Mouse (Mus musculus) hindbrain, embryonic 13.5 days (tissue): ENCODE data around the gene Cuedc1. TPM values are rescaled to one million over a fixed set of nuclear protein-coding genes. Genes with fewer than 3 reads are reported as not detected.
"Not testable (repeated sequence)": the region's sequence is repeated elsewhere in the genome, so short reads cannot be mapped to it uniquely, and the experiment has no call there.

Source experiments
- ATAC-seq: fragments of 200-750 bp; cut with Nextera tagmentation; 2 replicates; pipeline ENCODE4 v1.8.0; 2017; ENCODE audit warnings: moderate TSS enrichment; ENCODE audit not compliant: low FRiP score
- H3K27ac ChIP-seq: fragments of 300-500 bp; sonication (generic); 2 replicates; pipeline ENCODE4 v1.5.1; 2015; ENCODE audit warnings: inconsistent platforms, mild to moderate bottlenecking, moderate library complexity
- H3K27me3 ChIP-seq: fragments of 300-500 bp; sonication (generic); 2 replicates; pipeline ENCODE4 v1.6.1; 2015; ENCODE audit warnings: mild to moderate bottlenecking, inconsistent platforms
- H3K36me3 ChIP-seq: fragments of 300-500 bp; sonication (generic); 2 replicates; pipeline ENCODE4 v1.6.1; 2015; ENCODE audit warnings: mild to moderate bottlenecking, inconsistent platforms
- H3K4me1 ChIP-seq: fragments of 300-500 bp; sonication (generic); replicated peaks from 2 replicates; pipeline ENCODE4 v1.6.1; 2015; ENCODE audit warnings: inconsistent platforms
- H3K4me2 ChIP-seq: fragments of 300-500 bp; sonication (generic); 2 replicates; pipeline ENCODE4 v1.6.1; 2015; ENCODE audit warnings: inconsistent platforms, mild to moderate bottlenecking, moderate library complexity
- H3K4me3 ChIP-seq: fragments of 300-500 bp; sonication (generic); 2 replicates; pipeline ENCODE4 v1.5.1; 2015; ENCODE audit warnings: mild to moderate bottlenecking, inconsistent platforms
- H3K9ac ChIP-seq: fragments of 300-500 bp; sonication (generic); 2 replicates; pipeline ENCODE4 v1.6.1; 2015; ENCODE audit warnings: mild to moderate bottlenecking, inconsistent platforms
- H3K9me3 ChIP-seq: fragments of 300-500 bp; sonication (generic); 2 replicates; pipeline ENCODE4 v1.6.1; 2016; ENCODE audit warnings: inconsistent platforms
- WGBS: fragments of 180-500 bp; shearing (Covaris S2); methylation state at CpG from one replicate; pipeline ENCODE4 v1.1.7; 2015; 5-methylcytosine and 5-hydroxymethylcytosine counted together
- polyA plus RNA-seq: library from polyadenylated mRNA; unstranded; fragments of >200 nt; fragmentation: Nextera tagmentation; extraction: Ambion mirVana; gene quantifications from 2 replicates; pipeline ENCODE4 v1.2.1, GENCODE M21; 2015

Cuedc1 gene
- polyA plus RNA-seq, 1 experiment from 2014 or later, result 49.5 TPM

DNA sequence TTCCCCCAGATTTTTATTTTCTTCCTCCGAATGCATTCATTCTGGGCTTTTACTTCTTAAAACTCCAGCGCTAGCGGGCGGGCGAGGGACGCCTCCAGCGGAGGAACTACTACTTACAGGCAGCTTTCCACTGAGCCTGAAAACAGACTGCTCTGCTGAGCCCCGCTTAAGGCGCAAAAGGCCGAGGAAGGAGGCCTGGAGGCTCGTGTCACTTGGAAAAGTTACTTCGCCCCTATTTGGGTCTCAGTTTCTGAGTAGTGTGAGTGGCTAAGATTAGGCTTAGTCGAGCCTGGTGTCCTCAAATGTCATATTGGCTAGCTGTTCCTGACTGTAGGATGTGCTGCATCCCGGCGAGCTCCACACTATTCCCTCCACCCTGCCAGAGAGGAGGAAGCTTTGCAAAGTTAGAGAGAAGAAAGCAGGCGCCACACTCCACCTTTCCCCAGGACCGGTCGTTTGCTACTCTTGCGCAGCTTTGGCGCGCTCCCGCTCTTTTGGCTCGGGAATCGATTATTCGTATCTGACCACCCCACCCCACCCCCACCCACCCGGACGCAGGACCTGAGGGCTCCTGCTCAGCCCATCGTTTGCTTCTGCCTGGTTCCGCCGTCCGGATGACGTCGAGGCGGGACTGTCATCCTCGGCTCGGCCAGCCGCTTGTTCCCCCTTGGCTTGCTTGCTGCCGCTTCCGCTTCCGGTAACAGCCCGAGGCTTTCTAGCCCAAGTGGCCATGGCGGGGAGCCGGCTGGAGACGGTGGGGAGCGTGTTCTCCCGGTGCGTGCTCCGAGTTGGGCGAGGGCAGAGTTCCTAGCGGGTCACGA lies 106.1 kb downstream of the Cuedc1 start, which contains the start of gene Mrps23:
TSS of gene Mrps23 (plus strand) at position 677 of the 821 bp plus-strand sequence.
- H3K9ac ChIP-seq, result peak within 1 kb of the TSS; percentile 95
- 0 out of 2 replicates have a peak, but pooled peaks cover 3% of the 10 kb centered on the region for H3K27me3 ChIP-seq
- peak within 1 kb of the TSS; percentile 96 for H3K4me2 ChIP-seq
- peak within 1 kb of the TSS; percentile 89 for H3K4me3 ChIP-seq
- ATAC-seq, result peak; percentile 92
- H3K27ac ChIP-seq, result peak within 1 kb of the TSS; percentile 86
- no peaks in the 10 kb centered on the region for H3K9me3 ChIP-seq
- peaks cover 14% of the 10 kb centered on the region for H3K36me3 ChIP-seq
- WGBS, result under 1% methylated on average over 51 of the region's 51 CpGs
- peaks cover 42% of the 10 kb centered on the region for H3K4me1 ChIP-seq

DNA sequence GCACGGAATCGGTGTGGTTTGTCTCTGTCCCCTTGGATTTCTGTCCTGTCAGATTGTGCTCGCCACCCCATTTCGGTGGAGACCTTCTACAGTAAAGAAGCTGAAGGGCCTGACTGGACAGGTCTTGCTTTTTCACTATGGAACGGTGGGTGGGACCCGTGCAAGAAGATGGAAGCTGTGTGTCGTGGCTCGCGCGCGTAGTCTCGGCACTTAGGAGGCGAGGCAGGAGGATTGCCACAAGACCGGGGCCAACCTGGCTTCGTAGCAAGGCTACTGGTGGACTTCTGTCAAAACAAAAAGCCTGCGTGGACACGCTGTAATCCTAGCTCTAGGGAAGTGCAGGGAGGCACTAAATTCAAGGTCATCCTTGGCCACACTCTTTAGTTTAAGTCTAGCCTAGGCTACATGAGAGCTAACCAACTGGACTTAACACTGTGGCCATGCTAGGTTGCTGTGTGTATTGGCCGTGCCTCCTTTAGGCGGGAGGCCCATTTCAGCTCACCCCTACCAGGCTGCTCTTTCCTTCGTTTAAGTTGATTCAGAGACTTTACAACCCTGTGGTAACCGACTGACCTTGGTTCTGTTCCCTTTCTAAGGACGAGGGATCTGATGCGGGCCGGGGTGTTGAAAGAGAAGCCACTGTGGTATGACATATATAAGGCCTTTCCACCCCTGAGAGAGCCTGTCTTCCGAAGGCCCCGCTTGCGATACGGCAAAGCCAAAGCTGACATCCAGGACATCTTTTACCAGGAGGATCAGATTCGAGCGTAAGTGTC lies 106.9 kb downstream of the Cuedc1 start:
- Histone ChIP-seq H3K4me1 (peaks cover 40% of the 10 kb centered on the region), H3K27ac (peak overlapping the region; percentile 79), H3K4me3 (peak overlapping the region; percentile 89), H3K9me3 (no peaks in the 10 kb centered on the region), H3K36me3 (peaks cover 23% of the 10 kb centered on the region), H3K4me2 (peak overlapping the region; percentile 96), H3K27me3 (0 out of 2 replicates have a peak, but pooled peaks cover 3% of the 10 kb centered on the region), H3K9ac (peak overlapping the region; percentile 95)
- WGBS, result 34% methylated on average over 30 of the region's 30 CpGs
- peak; percentile 30 for ATAC-seq

DNA sequence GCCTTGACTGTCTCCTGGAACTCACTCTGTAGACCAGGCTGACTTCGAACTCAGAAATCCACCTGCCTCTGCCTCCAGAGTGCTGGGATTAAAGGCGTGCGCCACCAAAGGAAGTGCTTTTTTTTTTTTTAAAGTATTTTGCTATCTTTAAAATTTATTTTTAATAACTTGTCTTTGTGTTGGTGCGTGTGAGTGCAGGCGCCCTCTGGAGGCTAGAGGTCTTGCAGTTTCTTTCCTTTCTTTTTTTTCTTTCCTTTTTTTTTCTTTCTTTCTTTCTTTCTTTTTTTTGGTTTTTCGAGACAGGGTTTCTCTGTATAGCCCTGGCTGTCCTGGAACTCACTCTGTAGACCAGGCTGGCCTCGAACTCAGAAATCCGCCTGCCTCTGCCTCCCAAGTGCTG lies 108.7 kb downstream of the Cuedc1 start:
- Histone ChIP-seq H3K36me3 (peaks cover 40% of the 10 kb centered on the region), H3K4me1 (peaks cover 40% of the 10 kb centered on the region)
- H3K9ac ChIP-seq, ATAC-seq, H3K27me3 ChIP-seq, H3K9me3 ChIP-seq, H3K4me3 ChIP-seq, H3K4me2 ChIP-seq, H3K27ac ChIP-seq: not testable (repeated sequence)
- WGBS, result 84% methylated on average over 8 of the region's 8 CpGs

GRCm38 (mm10) chr11:88207697-88208096 lies 109.8 kb downstream of the Cuedc1 start:
- Histone ChIP-seq H3K4me3 (no peak overlapping the region), H3K27me3 (no peaks in the 10 kb centered on the region), H3K9ac (no peak overlapping the region; the same call in 1 of the 2 replicates), H3K36me3 (peaks cover 48% of the 10 kb centered on the region), H3K4me2 (no peak overlapping the region), H3K4me1 (peaks cover 34% of the 10 kb centered on the region), H3K27ac (no peak overlapping the region), H3K9me3 (no peaks in the 10 kb centered on the region)
- 97% methylated on average over 2 of the region's 2 CpGs for WGBS
- ATAC-seq, result no peak

GRCm38 (mm10) chr11:88211824-88212582 lies 114.1 kb downstream of the Cuedc1 start:
- peaks cover 48% of the 10 kb centered on the region for H3K36me3 ChIP-seq
- no peak overlapping the region for H3K4me2 ChIP-seq
- no peak for ATAC-seq
- no peaks in the 10 kb centered on the region for H3K27me3 ChIP-seq
- WGBS, result 84% methylated on average over 5 of the region's 5 CpGs
- no peak overlapping the region for H3K9ac ChIP-seq
- peaks cover 25% of the 10 kb centered on the region for H3K4me1 ChIP-seq
- H3K27ac ChIP-seq, result no peak overlapping the region
- no peaks in the 10 kb centered on the region for H3K9me3 ChIP-seq
- no peak overlapping the region for H3K4me3 ChIP-seq

DNA sequence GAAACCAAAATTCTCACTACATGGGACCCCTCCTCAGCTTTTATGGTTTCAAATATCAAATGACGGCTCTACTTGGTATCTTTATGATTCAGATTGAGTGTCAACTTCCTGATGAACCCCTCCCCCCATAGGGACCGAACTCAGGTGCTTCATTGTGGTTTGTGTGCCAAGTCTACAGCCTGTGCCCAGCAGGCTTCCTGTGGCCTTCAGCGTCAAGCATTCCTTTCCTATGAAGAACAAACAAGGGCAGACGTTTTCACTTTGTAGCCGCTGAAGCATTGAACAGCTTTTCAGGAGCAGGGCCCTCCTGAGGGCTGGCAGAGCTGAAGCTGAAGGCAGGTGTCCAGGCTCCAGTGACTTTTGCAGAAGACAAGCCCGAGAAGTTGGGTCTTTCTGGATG lies 115.9 kb downstream of the Cuedc1 start:
- H3K27me3 ChIP-seq, result no peaks in the 10 kb centered on the region
- H3K27ac ChIP-seq, result no peak overlapping the region; the same call in 1 of the 2 replicates
- H3K4me3 ChIP-seq, result no peak overlapping the region
- ATAC-seq, result no peak
- no peaks in the 10 kb centered on the region for H3K9me3 ChIP-seq
- no peak overlapping the region for H3K4me2 ChIP-seq
- H3K4me1 ChIP-seq, result peaks cover 17% of the 10 kb centered on the region
- peaks cover 36% of the 10 kb centered on the region for H3K36me3 ChIP-seq
- H3K9ac ChIP-seq, result no peak overlapping the region
- WGBS, result 49% methylated on average over 6 of the region's 6 CpGs

DNA sequence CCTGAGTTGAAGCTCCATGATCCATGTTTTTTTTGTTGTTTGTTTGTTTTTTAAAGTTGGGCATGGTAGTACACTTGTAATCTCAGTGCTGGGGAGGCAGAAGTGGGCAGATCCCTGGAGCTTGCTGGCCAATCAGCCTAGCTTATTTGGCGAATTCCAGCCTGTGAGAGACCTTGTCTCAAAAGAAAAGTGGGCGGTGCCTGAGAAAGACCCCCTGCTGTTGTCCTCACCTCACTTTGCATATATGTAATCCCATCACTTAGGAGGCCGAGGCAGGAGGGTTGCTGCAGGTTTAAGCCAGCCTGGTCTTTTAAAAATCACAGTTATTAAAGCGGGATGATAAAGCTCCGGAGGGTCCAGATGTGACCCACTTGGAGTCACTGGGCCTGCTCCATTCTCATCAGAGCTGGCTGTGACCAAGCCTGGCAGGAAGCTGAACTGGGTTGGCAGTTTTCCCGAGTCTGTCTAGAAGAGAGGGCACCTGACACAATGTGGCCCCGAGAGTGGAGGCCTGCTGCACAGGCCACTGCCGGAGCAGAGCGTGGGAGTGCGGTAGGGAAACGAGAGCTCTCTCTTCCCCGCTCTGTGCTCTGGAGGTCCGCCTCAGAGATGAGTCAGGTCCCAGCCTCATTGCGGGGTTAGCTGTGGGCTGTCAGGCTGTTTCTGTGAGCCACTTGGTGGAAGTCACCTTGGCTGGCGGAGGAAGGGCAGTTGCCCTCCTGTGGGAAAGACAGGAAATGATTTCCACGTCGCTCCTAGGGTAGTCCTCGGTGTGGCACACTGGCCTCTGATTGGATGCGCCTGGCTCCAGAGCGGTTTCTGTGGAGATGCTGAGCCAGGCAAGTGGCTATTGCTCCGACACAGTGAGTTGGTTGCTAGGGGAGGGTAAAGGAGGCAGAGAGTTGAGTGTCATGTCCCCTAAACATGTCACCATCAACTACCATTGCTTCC lies 117.3 kb downstream of the Cuedc1 start:
- Histone ChIP-seq H3K4me3 (peak overlapping the region; percentile 14; the same call in 1 of the 2 replicates), H3K9ac (peak overlapping the region; percentile 63), H3K4me2 (peak overlapping the region; percentile 44), H3K27me3 (no peaks in the 10 kb centered on the region), H3K36me3 (peaks cover 22% of the 10 kb centered on the region), H3K4me1 (peaks cover 17% of the 10 kb centered on the region), H3K27ac (peak overlapping the region; percentile 82), H3K9me3 (no peaks in the 10 kb centered on the region)
- 41% methylated on average over 21 of the region's 21 CpGs for WGBS
- ATAC-seq, result peak; percentile 76

- Histone ChIP-seq H3K27me3 (no peaks in the 10 kb centered on the region), H3K4me1 (peaks cover 17% of the 10 kb centered on the region), H3K9me3 (no peaks in the 10 kb centered on the region), H3K27ac (peak overlapping the region; percentile 82), H3K9ac (peak overlapping the region; percentile 63), H3K4me3 (peak overlapping the region; percentile 14), H3K36me3 (peaks cover 11% of the 10 kb centered on the region), H3K4me2 (peak overlapping the region; percentile 44)
- WGBS, result 7% methylated on average over 10 of the region's 10 CpGs
- ATAC-seq, result peak; percentile 44
These were observed 118.4 kb downstream of the Cuedc1 start for GRCm38 (mm10) chr11:88216231-88216685.

DNA sequence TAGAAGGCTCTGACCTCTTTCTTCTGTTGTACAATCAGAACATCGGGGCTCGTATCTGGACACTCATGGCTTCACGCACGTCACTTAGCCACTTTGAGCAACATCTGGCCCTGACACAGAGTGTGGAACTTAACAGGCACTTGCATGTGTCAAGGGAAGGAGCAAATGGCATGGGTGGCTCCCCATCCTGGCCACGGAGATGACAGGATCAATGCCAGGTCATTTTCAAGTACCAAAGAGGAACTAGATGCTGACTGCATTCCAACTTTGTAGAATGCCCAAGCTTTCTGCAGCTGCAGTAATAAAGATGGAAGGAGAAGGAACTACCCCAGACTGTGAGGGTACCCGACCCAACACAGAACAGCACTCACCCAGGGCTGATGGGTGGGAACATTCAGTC lies 120.3 kb downstream of the Cuedc1 start:
- H3K27ac ChIP-seq, result no peak overlapping the region
- H3K4me1 ChIP-seq, result peaks cover 23% of the 10 kb centered on the region
- ATAC-seq, result no peak
- no peaks in the 10 kb centered on the region for H3K36me3 ChIP-seq
- 89% methylated on average over 6 of the region's 6 CpGs for WGBS
- H3K9me3 ChIP-seq, result no peaks in the 10 kb centered on the region
- H3K27me3 ChIP-seq, result no peaks in the 10 kb centered on the region
- no peak overlapping the region for H3K9ac ChIP-seq
- no peak overlapping the region for H3K4me3 ChIP-seq
- H3K4me2 ChIP-seq, result no peak overlapping the region

DNA sequence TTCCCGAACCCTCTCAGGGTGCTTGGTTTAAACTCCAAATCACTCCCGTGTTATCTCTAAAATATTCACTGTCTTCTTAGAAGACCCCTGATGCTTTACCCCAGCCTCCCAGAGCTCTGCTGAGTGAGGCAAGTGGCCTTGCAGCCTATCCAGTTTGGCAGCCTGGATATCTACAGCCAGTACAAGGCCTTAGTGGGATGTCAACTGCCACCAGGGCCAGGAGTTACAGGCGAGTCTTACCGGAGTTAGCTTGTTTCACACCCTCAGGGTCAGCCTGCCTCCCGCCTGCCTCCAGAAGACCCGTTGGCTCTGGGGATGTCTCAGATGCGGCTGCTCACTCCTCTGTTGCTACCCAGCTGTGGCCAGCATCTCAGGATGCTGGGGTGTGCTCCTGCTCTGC lies 120.7 kb downstream of the Cuedc1 start:
- Histone ChIP-seq H3K27me3 (no peaks in the 10 kb centered on the region), H3K4me2 (no peak overlapping the region), H3K4me1 (peaks cover 23% of the 10 kb centered on the region), H3K4me3 (no peak overlapping the region), H3K27ac (no peak overlapping the region), H3K36me3 (no peaks in the 10 kb centered on the region), H3K9me3 (no peaks in the 10 kb centered on the region), H3K9ac (no peak overlapping the region)
- ATAC-seq, result no peak
- 67% methylated on average over 7 of the region's 7 CpGs for WGBS

GRCm38 (mm10) chr11:88221929-88222475 lies 124.1 kb downstream of the Cuedc1 start:
- Histone ChIP-seq H3K9ac (no peak overlapping the region), H3K27ac (no peak overlapping the region), H3K4me3 (no peak overlapping the region), H3K9me3 (no peaks in the 10 kb centered on the region), H3K27me3 (no peaks in the 10 kb centered on the region), H3K4me2 (no peak overlapping the region), H3K4me1 (peaks cover 6% of the 10 kb centered on the region; the same call in 1 of the 2 replicates), H3K36me3 (no peaks in the 10 kb centered on the region)
- WGBS, result 79% methylated on average over 15 of the region's 15 CpGs
- ATAC-seq, result no peak
